Mouse (Mus musculus) megakaryocyte, embryonic 14.5 days (primary cell): ENCODE results near the gene Klhl33.

Experiments used
- FLI1 ChIP-seq: IDR thresholded peaks from 2 replicates; pipeline ENCODE4 v1.6.1; 2012; ENCODE audit warnings: low read length, inconsistent platforms, mixed read lengths
- GATA1 ChIP-seq: IDR thresholded peaks from 3 replicates; pipeline ENCODE4 v1.6.1; 2012; ENCODE audit warnings: mixed read lengths, low read length, inconsistent platforms, borderline replicate concordance

- TF ChIP-seq GATA1, result no peak
- no peak for TF ChIP-seq FLI1
Measured at GRCm38 (mm10) chr14:50866966-50867365, 30.3 kb downstream of the Klhl33 start.
